Mouse (Mus musculus): ENCODE measurements around the gene Ano1.

The Ano1 gene

GRCm38 (mm10) chr7:144696764-144697704 is 54.7 kb downstream of the Ano1 start:
- DNase-seq (ENCODE audit: low spot score): no peak

DNA sequence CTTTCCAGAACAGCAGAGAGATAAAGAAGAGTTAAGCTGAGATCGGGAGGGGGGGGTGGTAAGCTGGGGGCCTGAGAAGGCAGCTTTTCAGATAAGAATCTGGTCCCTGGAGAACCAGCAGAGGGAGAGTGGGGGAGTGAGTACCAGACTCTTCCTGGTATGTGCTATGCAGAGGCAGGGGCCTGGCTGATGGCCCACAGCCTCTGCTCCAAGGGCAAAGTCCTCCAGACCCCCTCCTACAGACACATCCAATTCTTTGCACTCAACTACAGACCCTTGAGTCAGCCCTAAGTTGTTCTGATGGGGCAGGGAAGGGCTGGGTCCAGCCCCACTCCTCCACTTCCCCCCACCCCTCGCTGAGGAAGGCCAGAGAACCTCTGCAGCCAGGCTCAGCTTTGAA is 61.9 kb downstream of the Ano1 start:
- no peak for DNase-seq (ENCODE audit: low spot score)

DNA sequence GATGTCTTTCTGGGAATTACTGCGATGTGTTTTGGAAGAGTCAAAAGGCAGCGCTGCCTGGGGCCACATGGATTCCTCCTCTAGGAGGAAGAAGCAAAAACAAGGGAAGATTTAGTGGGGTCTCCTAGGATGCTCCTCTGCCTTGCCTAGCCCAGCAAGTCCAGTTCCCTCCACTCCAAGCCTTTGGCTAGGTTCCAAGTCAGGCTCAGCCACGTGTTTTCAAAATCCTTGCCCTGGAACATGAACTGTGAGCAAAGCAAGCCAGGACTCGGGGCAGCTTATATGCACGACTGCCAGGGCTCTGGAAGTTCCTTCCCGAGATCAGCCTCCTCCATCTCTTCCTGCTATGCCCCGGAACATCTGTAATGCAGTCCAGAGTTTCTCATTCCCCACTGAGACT is 62.6 kb downstream of the Ano1 start:
- DNase-seq (ENCODE audit: low spot score): no peak

DNA sequence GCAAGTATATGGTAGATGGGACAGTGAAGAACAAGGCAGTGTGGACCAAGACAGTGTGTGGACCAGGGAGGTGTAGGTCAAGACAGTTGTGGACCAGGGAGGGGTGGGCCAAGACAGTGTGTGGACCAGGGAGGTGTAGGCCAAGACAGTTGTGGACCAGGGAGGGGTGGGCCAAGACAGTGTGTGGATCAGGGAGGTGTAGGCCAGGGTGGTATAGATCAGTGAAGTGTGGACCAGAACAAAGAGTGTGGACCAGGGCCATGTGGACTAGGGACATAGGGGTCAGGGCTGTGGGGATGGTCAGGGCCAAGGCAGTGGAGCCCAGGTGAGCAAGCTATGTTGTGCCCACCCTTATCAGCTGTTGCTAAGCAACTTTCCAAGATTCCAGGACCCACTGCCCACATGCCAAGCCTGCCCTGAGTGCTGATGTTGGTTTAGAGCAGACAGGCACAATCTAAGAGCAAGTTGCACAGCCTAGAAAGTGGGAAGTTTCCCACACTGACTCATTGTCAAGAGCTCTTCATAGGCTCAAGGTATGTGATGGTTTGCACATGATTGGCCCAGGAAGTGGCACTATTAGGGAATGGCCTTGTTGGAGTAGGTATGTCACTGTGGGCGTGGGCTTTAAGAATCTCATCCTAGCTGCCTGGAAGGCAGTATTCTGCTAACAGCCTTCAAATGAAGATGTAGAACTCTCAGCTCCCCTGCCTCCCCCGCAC is 64.0 kb downstream of the Ano1 start:
- no peak for DNase-seq (ENCODE audit: low spot score)

DNA sequence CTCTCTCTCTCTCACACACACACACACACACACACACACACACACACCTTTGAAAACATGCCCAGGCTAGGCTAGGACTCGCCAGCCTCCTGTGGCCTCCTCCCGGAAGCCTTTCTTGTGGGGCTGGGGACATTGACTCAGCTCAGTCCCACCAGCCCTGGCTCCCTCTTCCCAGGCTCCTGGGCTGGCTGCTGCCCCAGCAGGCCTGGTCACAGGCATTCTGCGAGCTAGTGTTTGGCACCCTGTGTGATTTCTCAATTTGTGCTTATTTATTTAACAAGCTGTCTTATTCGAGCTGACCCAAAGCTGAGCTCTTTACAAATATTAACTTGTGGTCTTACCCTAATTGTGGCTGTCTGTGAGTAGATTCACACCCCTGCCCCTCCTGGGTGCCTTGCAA is 66.8 kb downstream of the Ano1 start:
- no peak for DNase-seq (ENCODE audit: low spot score)

GRCm38 (mm10) chr7:144684467-144684866 is 67.3 kb downstream of the Ano1 start:
- DNase-seq (ENCODE audit: low spot score): no peak

DNA sequence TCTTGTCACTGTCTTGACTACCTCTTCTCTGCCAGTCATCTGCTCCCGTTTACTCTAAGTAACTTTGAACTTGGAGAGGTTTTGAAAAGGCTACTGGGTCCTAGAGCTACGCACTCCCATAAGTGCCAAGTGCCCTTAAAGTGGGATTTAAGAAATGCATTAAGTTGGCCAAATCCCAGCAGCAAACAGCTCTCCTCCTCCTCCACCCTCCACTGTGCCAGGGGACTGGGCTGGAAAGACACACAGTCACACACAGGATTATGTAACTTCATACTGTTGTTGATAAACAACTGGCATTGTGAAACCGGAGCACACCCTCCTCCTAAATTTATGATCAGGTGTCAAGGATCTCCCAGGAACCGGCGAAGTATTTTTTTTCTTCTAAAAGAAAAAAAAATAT is 71.7 kb downstream of the Ano1 start:
- no peak for DNase-seq (ENCODE audit: low spot score)

DNA sequence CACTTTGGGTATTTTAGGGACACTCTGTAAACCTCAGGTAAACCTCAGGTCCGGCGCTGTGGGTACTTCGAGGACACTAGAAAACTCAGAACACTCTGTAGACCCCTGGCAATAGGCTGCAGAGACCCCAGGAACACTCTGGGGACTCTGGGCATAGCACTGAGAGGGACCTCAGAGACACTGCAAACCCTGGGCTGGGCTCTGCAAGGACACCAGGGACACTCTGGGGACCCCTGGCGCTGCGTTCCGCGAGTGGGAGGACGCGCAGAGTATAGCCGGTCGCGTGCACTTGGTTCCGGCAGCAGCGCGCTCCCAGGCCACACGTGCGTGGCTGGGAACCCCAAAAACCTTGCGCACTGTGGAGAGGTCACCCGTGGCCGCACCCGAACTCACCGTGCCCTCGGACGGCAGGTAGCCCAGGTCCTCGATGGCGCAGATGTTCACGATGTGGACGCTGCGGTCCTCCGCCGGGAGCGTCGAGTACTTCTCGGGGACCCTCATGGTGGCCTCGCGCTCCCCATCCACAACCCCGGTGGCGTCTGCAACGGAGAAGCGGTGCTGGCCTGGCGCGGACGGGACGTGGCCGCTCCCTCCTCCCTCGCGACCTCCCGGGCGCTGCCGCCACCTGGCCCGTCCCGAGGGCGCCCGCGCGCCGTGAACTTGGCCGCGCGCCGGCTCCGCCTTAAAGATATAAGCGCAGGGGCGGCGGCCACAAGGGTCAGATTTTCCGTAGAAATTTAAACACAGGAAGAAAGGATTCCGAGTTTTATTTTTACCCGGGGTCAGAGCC is 73.3 kb downstream of the Ano1 start:
- no peak for DNase-seq (ENCODE audit: low spot score)

GRCm38 (mm10) chr7:144677341-144678086 is 74.3 kb downstream of the Ano1 start:
- DNase-seq (ENCODE audit: low spot score): no peak

DNA sequence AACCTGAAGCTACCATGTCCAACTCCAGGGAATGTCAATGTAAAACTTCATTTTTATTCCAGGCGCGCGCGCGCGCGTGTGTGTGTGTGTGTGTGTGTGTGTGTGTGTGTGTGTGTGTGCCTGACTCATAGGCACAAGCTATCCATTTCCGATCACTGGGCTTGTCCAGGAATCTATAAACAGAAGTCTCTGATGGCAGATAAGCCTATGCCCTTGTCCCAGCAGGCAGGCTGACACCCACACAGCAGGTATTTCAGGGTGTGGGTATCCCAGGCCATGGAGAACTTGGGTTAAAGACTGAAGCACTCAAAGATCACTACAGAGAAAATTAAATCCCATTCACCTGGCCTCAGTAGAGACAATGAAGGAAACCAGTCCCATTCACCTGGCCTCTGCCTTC is 76.1 kb downstream of the Ano1 start:
- no peak for DNase-seq (ENCODE audit: low spot score)

DNA sequence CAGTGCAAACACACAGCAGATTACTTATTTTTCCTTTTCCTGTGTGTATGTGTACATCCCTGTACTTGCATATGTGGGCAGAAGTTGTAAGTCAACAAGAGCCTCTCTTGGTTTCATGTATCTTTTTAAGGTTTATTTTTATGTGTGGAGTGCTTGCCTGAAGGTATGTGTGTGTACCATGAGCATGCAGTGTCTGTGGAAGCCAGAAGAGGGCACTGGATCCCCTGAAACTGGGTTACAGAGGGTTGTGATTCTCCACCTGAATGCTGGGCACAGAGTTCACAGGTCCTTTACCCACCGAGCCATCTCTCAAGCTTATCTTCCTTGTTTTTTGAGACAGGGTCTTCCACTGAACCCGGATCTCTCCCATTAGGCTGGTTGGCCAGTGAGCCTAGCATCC is 81.9 kb downstream of the Ano1 start:
- DNase-seq (ENCODE audit: low spot score): no peak

DNA sequence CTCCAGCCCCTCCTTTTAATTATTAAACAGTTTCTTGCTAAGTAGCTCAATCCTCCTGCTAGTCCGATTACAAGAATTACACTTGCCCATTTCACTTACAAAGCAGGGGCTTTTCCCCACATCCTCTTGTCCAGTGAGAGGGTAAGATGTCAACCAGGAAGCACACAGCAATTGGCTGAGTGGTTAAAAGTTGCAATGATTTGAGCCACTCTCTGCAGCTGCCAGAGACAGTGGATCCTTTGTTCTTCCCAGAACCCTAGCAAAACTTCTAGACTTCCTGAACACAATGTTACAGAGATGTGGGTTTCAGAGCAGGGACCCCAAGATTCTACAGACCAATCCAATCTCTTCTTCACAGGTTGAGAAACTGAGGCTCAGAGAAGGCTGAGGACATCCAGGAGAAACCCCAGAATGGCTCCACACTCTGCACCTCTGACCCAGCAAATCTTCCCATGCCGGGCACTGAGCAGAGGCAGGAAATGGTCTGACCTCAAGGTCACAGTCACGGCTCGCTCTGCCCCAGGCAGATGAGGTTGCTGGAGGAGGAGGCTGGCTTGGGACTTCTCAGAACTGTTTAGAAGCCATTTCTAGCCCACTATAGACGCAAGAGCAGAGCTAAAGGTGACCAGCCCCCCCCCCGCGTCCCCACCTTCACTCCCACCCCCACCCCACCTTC is 83.0 kb downstream of the Ano1 start:
- no peak for DNase-seq (ENCODE audit: low spot score)

DNA sequence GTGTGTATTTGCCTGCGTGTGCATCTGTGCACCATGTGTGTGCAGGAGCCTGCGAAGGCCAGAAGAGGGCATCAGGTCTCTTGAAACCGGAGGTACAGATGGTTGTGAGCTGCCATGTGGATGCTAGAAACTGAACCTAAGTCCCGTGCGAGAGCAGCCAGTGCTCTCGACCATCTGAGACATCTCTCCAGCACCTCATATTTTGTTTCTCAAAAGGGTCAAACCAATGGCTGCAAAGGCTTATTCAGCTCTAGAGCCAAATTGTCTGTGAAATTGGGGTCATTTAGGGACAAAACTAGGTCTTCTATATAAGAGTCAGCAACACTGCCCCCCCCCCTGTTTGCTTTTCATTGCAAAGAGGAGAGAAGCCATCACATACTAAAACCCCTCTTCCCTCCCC is 84.7 kb downstream of the Ano1 start:
- DNase-seq (ENCODE audit: low spot score): no peak

GRCm38 (mm10) chr7:144665585-144665984 is 86.2 kb downstream of the Ano1 start:
- DNase-seq (ENCODE audit: low spot score): no peak

DNA sequence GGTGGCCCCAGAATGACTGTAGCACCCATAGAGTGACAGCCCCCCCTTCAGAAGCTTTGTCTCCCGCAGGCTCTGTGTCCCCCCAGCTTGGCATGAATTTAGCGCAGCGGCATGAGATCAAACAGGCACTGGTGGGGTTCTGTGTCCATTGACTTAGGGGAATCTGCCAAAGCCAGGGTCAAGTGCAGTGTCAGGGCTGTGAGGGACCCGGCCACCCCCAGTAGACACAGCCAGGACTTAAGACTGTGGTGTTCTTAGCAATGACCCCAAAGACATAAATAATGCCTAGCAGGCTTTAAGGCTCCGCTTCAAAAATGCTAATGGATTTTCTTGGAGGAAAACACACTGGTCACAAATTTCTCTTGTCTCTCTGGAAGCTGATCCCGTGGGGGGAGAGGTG is 88.2 kb downstream of the Ano1 start:
- DNase-seq (ENCODE audit: low spot score): no peak

DNA sequence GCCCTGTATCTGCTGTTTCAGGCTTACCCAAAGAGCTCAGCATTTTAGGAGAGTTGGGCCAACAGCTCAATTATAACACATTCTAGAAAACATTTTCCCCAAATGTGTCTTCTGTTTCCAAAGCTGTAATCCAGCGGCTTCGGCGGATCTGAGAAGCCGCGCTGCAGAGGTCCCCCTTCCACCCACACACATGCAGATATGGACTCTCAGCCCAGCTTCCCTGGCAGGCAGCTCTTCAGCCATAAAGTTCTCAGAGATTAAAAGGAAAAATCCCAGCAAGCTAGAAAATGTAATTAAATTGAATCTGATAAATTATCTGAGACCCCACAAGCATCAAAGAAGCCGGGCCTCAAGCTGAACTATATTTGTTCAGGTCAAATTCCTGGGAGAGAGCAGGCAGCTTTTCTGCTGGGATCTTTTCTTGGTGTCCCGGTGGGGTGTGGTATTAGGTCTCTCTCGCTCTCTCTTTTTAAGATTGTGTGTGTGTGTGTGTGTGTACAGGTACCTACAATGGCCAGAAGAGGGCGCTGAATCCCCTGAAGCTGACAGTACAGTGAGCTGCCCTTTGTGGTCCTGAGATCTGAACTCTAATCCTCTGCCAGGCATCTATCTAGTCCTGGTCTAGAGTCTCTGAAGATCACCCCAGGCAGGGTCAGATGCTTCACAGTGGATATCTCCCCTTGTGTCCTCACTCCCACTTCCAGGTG is 95.4 kb downstream of the Ano1 start:
- DNase-seq (ENCODE audit: low spot score): no peak

- peak; percentile 60 for DNase-seq (ENCODE audit: low spot score)
Measured at GRCm38 (mm10) chr7:144653681-144654425, 97.9 kb downstream of the Ano1 start.

- no peak for DNase-seq (ENCODE audit: low spot score)
Measured at GRCm38 (mm10) chr7:144647547-144647946, 104.2 kb downstream of the Ano1 start.

- DNase-seq (ENCODE audit: low spot score): no peak
Measured at GRCm38 (mm10) chr7:144640817-144641216, 111.0 kb downstream of the Ano1 start.

DNA sequence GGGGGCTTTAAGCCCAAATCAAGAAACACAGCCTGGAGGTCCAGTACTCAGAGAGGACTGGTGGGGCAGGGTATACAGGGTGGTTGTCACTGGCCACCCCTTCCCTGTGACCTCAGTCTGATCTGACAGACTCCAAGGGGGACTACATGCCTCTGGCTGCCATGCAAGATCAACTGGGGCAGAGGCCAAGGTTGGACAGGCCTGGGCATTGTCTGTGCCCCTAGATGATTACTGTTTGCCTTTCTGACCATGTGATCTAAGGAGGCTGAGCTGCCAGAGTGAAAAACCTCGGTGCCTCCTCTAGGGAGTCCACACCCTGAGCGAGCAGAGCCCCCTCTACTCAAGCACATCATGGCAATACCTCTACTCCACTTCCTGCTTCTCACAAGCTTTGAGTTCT is 115.8 kb downstream of the Ano1 start:
- DNase-seq (ENCODE audit: low spot score): peak; percentile 31
